Mouse (Mus musculus) limb, embryonic 10.5 days (tissue): ENCODE data around the gene Mpnd. TPM values are rescaled to one million over a fixed set of nuclear protein-coding genes. Genes with fewer than 3 reads are reported as not detected.

ENCODE experiments used
- DNase-seq: peaks from one replicate; pipeline ENCODE4 v3.0.0-alpha.2; 2017; ENCODE audit warnings: low spot score
- H3K27ac ChIP-seq: fragments of 300-500 bp; sonication (generic); 2 replicates; pipeline ENCODE4 v1.5.1; 2016; ENCODE audit warnings: mild to moderate bottlenecking
- H3K27me3 ChIP-seq: fragments of 300-500 bp; sonication (generic); 2 replicates; pipeline ENCODE4 v1.6.1; 2016; ENCODE audit warnings: low read depth, mild to moderate bottlenecking; ENCODE audit not compliant: poor library complexity, severe bottlenecking
- H3K36me3 ChIP-seq: fragments of 300-500 bp; sonication (generic); 2 replicates; pipeline ENCODE4 v1.6.1; 2016; ENCODE audit warnings: mild to moderate bottlenecking, moderate library complexity
- H3K4me1 ChIP-seq: fragments of 300-500 bp; sonication (generic); 2 replicates; pipeline ENCODE4 v1.6.1; 2016
- H3K4me3 ChIP-seq: fragments of 300-500 bp; sonication (generic); 2 replicates; pipeline ENCODE4 v1.5.1; 2016; ENCODE audit warnings: mild to moderate bottlenecking, moderate library complexity
- H3K9me3 ChIP-seq: fragments of 300-500 bp; sonication (generic); replicated peaks from 2 replicates; pipeline ENCODE4 v1.6.1; 2016; ENCODE audit warnings: mild to moderate bottlenecking
- WGBS: fragments of 180-500 bp; shearing (Covaris S2); methylation state at CpG from one replicate; pipeline ENCODE4 v1.1.7; 2016; 5-methylcytosine and 5-hydroxymethylcytosine counted together
- polyA plus RNA-seq: library from polyadenylated mRNA; unstranded; fragments of >200 nt; fragmentation: Nextera tagmentation; extraction: Ambion mirVana; gene quantifications from 2 replicates; pipeline ENCODE4 v1.2.1, GENCODE M21; 2016

The Mpnd gene
- polyA plus RNA-seq, 1 experiment from 2014 or later: 130 TPM

DNA sequence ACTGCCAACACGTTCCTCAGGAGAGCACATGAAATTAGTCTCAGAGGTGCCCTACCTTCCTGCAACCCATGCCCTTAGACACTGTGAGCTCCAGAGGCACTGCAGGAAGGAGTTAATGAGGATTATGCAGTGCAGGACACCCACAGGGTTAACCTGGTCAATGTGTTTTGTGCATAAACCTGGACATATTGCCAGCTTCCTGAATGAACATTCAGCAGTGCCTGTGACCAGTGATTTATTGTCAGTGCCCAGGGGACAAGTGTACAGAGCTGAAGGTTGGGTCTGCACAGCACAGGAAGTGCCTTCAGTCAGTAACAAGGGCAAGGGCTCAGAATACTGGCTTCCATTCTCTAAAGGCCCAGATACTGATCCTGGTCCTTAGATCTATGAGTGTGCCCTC is 21.4 kb downstream of the Mpnd start:
- Histone ChIP-seq H3K27me3 (no peaks in the 10 kb centered on the region), H3K4me1 (peaks cover 39% of the 10 kb centered on the region), H3K36me3 (peaks cover 81% of the 10 kb centered on the region), H3K27ac (no peak overlapping the region), H3K4me3 (no peak overlapping the region), H3K9me3 (no peaks in the 10 kb centered on the region)
- DNase-seq: no peak
- 57% methylated on average over 1 of the region's 1 CpGs for WGBS

DNA sequence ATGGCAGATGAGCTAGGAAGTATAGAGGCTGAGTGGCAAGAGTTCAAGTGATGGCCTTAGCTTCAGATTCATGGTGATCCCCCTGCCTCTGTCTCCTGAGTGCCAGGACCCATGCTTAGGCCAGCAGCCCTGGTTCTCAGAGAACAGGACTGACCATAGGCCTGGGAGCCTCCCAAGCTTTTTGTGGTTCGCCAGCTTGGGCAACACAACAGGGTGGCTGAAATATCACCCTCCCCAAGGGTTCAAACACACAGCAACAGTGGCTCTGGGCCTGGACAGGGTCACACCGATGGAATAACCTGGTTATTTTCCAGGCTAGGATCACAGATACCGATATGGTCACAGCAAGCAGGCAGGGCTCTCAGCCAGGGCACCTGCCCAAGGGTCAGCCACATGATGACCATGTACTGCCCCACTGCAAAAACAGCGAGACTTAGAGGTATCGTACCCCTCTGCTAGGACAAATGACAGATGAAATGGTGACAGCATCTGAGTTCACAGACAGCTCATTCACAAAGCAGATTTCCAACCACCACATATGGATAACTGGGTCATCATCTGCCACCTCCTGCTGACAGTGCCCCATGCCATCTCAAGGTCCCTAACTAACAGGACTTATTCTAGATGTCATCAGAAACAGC is 22.4 kb downstream of the Mpnd start:
- H3K36me3 ChIP-seq: peaks cover 81% of the 10 kb centered on the region
- peaks cover 37% of the 10 kb centered on the region for H3K4me1 ChIP-seq
- DNase-seq: no peak
- H3K9me3 ChIP-seq: no peaks in the 10 kb centered on the region
- no peak overlapping the region for H3K27ac ChIP-seq
- WGBS: 95% methylated on average over 5 of the region's 5 CpGs
- no peaks in the 10 kb centered on the region for H3K27me3 ChIP-seq
- no peak overlapping the region for H3K4me3 ChIP-seq

DNA sequence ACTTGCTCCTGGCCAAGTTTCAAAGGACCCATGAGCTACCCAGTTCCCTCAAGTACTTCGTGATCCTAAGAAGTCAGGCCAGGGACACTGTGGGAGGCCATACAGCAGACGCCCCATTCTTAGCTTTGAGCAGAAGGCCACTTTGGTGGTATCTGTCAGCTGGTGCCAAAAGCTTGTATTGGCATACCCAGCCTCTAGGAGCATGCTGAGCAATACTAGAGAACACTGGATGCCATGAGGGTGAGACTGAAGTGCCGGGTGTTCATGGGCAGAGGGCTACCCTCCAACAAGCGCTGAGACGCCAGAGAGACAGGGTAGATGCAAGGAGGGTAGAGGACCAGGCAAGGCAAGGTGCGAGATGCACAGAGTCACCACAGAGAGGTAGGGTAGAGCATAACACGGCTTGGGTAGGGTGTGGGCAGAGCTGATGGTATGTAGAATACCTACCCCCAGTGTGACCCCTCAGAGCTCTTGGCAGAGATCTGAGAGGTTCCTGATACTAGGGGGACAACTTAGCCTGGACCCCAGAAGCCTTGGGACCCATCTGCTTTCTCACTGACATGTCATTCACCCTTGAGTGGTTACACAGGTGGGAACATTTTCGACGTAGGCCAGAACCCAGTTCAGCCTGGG is 24.8 kb downstream of the Mpnd start:
- no peak for DNase-seq
- Histone ChIP-seq H3K4me1 (peaks cover 31% of the 10 kb centered on the region), H3K9me3 (no peaks in the 10 kb centered on the region), H3K27ac (no peak overlapping the region), H3K36me3 (peaks cover 79% of the 10 kb centered on the region), H3K27me3 (no peaks in the 10 kb centered on the region), H3K4me3 (no peak overlapping the region)
- 92% methylated on average over 9 of the region's 9 CpGs for WGBS

DNA sequence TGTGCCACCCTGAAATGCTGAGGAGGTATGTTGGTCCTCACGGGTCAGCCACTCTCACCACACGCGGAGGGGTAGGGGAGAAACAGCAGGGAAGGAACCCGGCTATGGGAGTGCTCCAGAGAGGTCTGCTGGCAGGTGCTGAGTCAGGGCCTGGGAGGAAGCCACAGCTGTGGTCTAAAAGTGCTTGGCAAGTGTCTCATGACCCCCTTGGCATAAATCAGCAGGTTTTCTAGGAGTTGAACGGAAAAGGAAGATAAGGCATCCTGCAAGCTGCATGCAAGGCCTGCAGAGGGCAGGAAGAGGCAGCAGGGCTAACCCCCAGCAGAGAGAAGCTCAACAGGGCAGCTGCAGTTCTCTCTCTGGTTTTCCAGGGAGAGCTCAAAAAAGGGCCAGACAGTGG is 25.4 kb downstream of the Mpnd start:
- H3K4me1 ChIP-seq: peaks cover 33% of the 10 kb centered on the region

DNA sequence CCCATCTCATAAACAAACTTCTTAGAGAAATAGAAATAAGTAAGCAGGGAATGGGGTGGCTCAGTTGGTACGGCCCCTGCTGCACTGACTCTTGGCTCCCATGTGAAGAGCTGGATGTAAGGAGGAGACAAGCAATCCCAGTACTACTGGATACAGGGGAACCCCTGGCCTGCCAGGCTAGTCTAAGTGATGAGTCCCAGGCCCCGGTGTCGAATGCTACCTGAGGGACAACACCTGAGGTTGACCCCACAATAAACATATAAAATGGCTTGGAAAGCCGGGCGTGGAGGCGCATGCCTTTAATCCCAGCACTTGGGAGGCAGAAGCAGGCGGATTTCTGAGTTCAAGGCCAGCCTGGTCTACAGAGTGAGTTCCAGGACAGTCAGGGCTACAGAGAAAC is 25.9 kb downstream of the Mpnd start:
- Histone ChIP-seq H3K27me3 (no peaks in the 10 kb centered on the region), H3K9me3 (no peaks in the 10 kb centered on the region), H3K4me1 (peaks cover 33% of the 10 kb centered on the region), H3K4me3 (no peak overlapping the region), H3K36me3 (peaks cover 79% of the 10 kb centered on the region), H3K27ac (no peak overlapping the region)
- no peak for DNase-seq
- WGBS: 94% methylated on average over 7 of the region's 7 CpGs

More for the DNA sequence above, 25.4 kb downstream of the Mpnd start:
- DNase-seq: no peak
- H3K27me3 ChIP-seq: no peaks in the 10 kb centered on the region
- peaks cover 78% of the 10 kb centered on the region for H3K36me3 ChIP-seq
- 74% methylated on average over 5 of the region's 5 CpGs for WGBS
- H3K27ac ChIP-seq: no peak overlapping the region
- H3K4me3 ChIP-seq: no peak overlapping the region
- H3K9me3 ChIP-seq: no peaks in the 10 kb centered on the region

DNA sequence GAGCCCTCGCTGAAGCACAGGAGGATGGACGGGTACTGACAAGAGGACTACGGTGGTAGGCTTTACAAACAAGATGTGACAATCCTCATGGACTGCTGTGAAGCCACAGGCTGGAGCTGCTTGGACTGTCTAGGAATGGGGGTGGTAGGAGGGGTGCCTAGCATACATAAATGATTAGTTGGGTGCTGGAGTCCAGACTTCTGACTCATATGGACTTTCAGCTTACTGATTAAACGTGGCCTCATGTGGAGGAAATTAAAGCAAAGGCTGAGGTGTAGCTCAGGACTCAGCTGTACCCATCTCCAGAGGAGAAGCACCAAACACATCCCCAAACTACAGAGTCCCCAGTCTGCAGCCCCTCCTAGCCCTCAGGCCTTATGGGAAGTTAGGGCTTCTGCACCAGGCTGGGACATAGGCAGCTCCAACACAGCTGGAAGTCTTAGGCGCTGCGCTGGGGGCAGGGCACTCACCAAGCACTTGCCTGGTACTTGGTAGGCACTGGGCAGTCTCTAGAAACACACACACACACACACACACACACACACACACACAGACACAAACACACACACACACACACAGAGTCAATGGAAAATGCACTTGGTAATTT is 26.7 kb downstream of the Mpnd start:
- 79% methylated on average over 6 of the region's 6 CpGs for WGBS
- no peak for DNase-seq

DNA sequence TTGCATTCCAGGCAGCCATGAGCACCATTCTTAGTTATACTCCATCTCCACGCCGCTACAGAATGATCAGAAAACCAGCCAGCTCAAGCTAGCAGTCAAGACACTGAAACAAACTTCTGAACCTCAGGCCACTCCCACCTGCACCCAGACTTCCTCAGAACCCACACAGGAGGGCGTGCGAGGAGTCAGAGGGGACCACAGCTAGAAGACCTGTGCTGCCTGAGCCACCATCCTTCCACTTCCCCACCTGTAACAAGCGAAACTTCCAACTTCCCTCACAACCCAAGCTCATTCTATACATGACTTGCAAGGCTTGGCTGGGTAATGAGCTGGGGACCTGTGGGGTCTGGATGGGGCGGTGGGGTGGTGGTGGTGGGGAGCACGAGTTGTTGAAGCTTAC is 27.3 kb downstream of the Mpnd start:
- peaks cover 27% of the 10 kb centered on the region for H3K4me1 ChIP-seq
- no peak overlapping the region for H3K27ac ChIP-seq
- no peaks in the 10 kb centered on the region for H3K9me3 ChIP-seq
- H3K36me3 ChIP-seq: peaks cover 72% of the 10 kb centered on the region
- 88% methylated on average over 7 of the region's 7 CpGs for WGBS
- no peak overlapping the region for H3K4me3 ChIP-seq
- DNase-seq: no peak
- no peaks in the 10 kb centered on the region for H3K27me3 ChIP-seq

More for the DNA sequence above, 26.7 kb downstream of the Mpnd start:
- Histone ChIP-seq H3K27me3 (no peaks in the 10 kb centered on the region), H3K36me3 (peaks cover 78% of the 10 kb centered on the region), H3K27ac (no peak overlapping the region), H3K4me1 (peaks cover 30% of the 10 kb centered on the region), H3K4me3 (no peak overlapping the region), H3K9me3 (no peaks in the 10 kb centered on the region)

DNA sequence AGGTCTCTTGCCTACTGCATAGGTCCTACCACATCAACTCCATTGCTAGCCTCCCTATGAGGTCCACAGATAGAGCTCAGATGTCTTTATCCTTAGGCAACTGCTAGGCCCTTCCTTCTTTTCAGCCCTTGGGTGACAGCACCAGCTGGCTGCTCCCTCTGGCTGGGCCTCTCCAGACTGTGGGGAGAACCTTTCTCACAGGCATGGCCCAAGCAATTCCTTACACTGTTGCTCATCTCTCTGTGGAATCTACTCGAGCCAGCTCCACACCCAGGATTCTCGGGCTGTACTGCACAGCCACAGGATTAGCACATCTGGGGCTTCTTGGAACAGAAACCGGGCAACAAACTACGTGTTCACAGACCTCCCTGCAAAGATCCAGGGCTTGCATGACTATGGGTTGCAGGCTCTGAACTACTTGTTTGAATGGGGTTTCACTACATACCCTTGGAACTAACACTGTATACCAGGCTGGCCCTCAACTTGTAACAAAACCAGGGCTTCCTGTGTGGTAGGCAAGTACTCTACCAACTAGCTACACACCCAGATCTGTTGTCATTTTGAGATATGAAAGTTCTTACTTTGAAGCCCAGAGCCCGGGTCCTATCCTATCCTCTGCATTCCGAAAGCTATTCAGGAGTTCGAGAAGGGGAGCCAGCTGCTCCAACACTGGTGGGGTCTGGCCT is 28.7 kb downstream of the Mpnd start:
- WGBS: 92% methylated on average over 7 of the region's 7 CpGs
- no peak overlapping the region for H3K4me3 ChIP-seq

DNA sequence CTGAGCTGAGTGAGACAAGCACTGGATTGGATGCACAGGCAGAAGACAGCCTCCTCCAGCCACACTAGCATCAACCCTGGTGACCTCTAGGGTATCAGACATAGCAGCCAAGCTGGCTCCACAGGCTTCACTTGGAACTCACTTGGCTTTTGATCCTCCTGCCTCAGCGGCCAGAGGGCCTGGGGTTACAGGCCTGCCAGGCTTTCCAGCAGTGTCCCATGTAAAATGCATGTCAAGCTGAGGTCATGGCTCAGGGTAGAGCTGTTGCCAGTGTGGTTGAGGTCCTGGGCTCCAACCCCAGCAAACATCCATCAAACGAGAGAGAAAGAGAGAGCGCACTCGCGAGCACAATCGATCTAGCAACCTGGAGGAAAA is 29.2 kb downstream of the Mpnd start:
- peak overlapping the region; percentile 91 for H3K4me3 ChIP-seq
- H3K27me3 ChIP-seq: no peaks in the 10 kb centered on the region
- peaks cover 54% of the 10 kb centered on the region for H3K36me3 ChIP-seq
- H3K9me3 ChIP-seq: no peaks in the 10 kb centered on the region
- WGBS: 91% methylated on average over 6 of the region's 6 CpGs
- peaks cover 24% of the 10 kb centered on the region for H3K4me1 ChIP-seq
- H3K27ac ChIP-seq: no peak overlapping the region
- no peak for DNase-seq

More for the DNA sequence above, 28.7 kb downstream of the Mpnd start:
- no peaks in the 10 kb centered on the region for H3K9me3 ChIP-seq
- H3K36me3 ChIP-seq: peaks cover 59% of the 10 kb centered on the region
- H3K27me3 ChIP-seq: no peaks in the 10 kb centered on the region
- H3K4me1 ChIP-seq: peaks cover 24% of the 10 kb centered on the region
- H3K27ac ChIP-seq: no peak overlapping the region
- no peak for DNase-seq

- DNase-seq: no peak
- Histone ChIP-seq H3K36me3 (peaks cover 50% of the 10 kb centered on the region), H3K4me3 (peak overlapping the region; percentile 91), H3K4me1 (peaks cover 24% of the 10 kb centered on the region), H3K27me3 (no peaks in the 10 kb centered on the region), H3K9me3 (no peaks in the 10 kb centered on the region), H3K27ac (peak overlapping the region; percentile 93; the same call in 1 of the 2 replicates)
- 83% methylated on average over 4 of the region's 4 CpGs for WGBS
Observed at GRCm38 (mm10) chr17:56035216-56035615, 29.7 kb downstream of the Mpnd start.

GRCm38 (mm10) chr17:56036176-56036900 is 30.8 kb downstream of the Mpnd start, which contains the start of gene Sh3gl1:
TSS of gene Sh3gl1 (minus strand) at chr17:56036635.
- peaks cover 30% of the 10 kb centered on the region for H3K4me1 ChIP-seq
- H3K4me3 ChIP-seq: peak within 1 kb of the TSS; percentile 91
- peak within 1 kb of the TSS; percentile 93 for H3K27ac ChIP-seq
- no peaks in the 10 kb centered on the region for H3K9me3 ChIP-seq
- H3K27me3 ChIP-seq: no peaks in the 10 kb centered on the region
- peak; percentile 100 for DNase-seq
- WGBS: under 1% methylated on average over 74 of the region's 74 CpGs
- peaks cover 39% of the 10 kb centered on the region for H3K36me3 ChIP-seq

DNA sequence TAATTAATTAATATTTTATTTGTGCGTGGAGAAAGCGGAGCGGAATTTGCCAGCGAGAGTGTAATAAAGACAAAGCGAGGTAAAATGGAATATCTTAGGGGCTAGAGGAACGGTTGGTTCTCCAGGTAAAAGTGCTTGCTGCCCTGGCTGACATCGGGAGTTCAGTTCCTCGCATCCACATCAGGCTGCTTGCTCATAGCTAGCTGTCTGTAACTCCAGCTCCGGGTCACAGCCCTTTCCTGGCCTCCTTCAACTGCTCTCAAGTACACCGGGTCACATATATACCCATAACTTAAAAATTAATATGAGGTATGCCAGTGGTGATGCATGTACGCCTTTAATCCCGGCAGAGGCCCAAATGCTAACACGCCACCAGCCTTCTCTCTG is 31.4 kb downstream of the Mpnd start:
- H3K9me3 ChIP-seq: no peaks in the 10 kb centered on the region
- peaks cover 35% of the 10 kb centered on the region for H3K4me1 ChIP-seq
- WGBS: 37% methylated on average over 13 of the region's 13 CpGs
- peaks cover 34% of the 10 kb centered on the region for H3K36me3 ChIP-seq
- DNase-seq: no peak
- peak overlapping the region; percentile 91 for H3K4me3 ChIP-seq
- peak overlapping the region; percentile 93 for H3K27ac ChIP-seq
- no peaks in the 10 kb centered on the region for H3K27me3 ChIP-seq
